Mouse (Mus musculus): ENCODE data around the gene Ppp1r26. TPM values are rescaled to one million over a fixed set of nuclear protein-coding genes. Genes with fewer than 3 reads are reported as not detected.

Ppp1r26 gene
- polyA plus RNA-seq, 1 experiment from 2014 or later, result 6.3 TPM

DNA sequence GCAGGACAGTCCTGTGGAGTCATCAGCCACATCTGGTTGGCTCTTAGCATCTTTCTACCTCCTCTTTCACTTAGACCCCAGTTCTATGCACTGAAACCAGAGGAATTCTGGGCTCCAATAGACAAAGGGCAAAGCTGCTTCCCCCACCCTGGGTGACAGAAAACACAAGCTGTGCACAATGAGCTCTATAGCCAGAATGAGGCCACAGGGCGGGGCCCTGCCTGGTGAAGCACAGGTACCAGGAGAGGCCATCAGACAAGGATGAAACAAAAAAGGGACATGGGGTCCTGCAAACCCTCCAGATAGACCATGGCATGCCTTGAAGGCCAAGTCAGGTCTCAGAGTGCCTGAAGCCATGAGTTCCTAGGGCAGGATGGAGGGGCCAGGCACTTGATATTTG, 30.1 kb upstream of the Ppp1r26 start:
- DNase-seq (ENCODE audit: low spot score), result no peak
- Histone ChIP-seq H3K9me3 (replicated peaks) (no peaks in the 10 kb centered on the region), H3K27ac (no peak overlapping the region), H3K4me1 (peaks cover 36% of the 10 kb centered on the region), H3K36me3 (no peaks in the 10 kb centered on the region), H3K4me3 (no peak overlapping the region), H3K27me3 (ENCODE audit: low read depth, poor library complexity, severe bottlenecking) (no peaks in the 10 kb centered on the region)
- 91% methylated on average over 1 of the region's 1 CpGs for WGBS

DNA sequence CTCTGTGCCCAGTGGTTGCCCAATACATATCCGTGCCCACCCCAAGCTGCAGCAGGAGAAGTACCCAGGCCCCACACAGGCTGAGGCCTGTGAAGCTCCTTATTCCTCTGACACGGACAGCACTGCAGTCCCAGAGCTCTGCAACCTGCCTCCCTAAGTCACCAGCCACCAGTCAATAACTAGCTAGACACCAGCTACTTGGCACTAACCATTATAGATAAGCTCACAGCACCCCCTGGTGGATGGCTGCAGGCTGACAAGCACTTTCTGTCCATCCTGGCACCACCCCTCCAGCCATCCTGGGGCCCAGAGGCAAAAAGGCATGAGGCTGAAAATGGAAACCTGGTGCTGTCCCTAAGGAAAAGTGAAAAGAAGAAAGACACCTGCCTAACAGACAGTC, 28.6 kb upstream of the Ppp1r26 start:
- WGBS, result 40% methylated on average over 2 of the region's 2 CpGs
- Histone ChIP-seq H3K27ac (peak overlapping the region; percentile 10; the same call in 1 of the 2 replicates), H3K4me3 (no peak overlapping the region)

GRCm38 (mm10) chr2:28419898-28420297, 26.7 kb upstream of the Ppp1r26 start:
- no peak overlapping the region for H3K27ac ChIP-seq
- WGBS, result 13% methylated on average over 4 of the region's 4 CpGs
- H3K27me3 ChIP-seq (ENCODE audit: low read depth, poor library complexity, severe bottlenecking), result no peaks in the 10 kb centered on the region
- no peak overlapping the region for H3K4me3 ChIP-seq
- H3K36me3 ChIP-seq, result no peaks in the 10 kb centered on the region
- H3K4me1 ChIP-seq, result peaks cover 32% of the 10 kb centered on the region
- no peaks in the 10 kb centered on the region for H3K9me3 ChIP-seq (replicated peaks)
- DNase-seq (ENCODE audit: low spot score), result peak; percentile 95

More for the DNA sequence above, 28.6 kb upstream of the Ppp1r26 start:
- H3K27me3 ChIP-seq (ENCODE audit: low read depth, poor library complexity, severe bottlenecking), result no peaks in the 10 kb centered on the region
- H3K36me3 ChIP-seq, result no peaks in the 10 kb centered on the region
- no peaks in the 10 kb centered on the region for H3K9me3 ChIP-seq (replicated peaks)
- H3K4me1 ChIP-seq, result peaks cover 36% of the 10 kb centered on the region
- DNase-seq (ENCODE audit: low spot score), result peak; percentile 96

DNA sequence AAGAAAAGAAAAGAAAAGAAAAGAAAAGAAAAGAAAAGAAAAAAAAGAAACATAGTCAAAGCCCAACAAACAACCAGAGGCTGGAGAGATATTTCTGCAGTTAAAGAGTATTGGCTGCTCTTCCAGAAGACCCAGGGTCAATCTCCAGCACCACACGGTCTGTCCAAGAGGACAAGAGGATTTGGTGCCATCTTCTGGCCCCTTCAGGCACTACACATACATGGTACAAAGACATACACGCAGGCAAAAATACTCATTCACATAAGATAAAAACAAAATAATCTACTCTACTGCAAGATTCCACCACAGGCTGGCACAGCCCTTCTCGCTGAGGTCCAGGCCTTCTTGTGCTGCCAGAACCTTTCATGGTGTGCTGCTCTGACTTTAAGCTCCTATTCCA, 23.4 kb upstream of the Ppp1r26 start:
- H3K27ac ChIP-seq, result no peak overlapping the region
- H3K4me3 ChIP-seq, result no peak overlapping the region
- WGBS, result 37% methylated on average over 3 of the region's 3 CpGs
- H3K4me1 ChIP-seq, result peaks cover 18% of the 10 kb centered on the region
- no peaks in the 10 kb centered on the region for H3K36me3 ChIP-seq
- H3K27me3 ChIP-seq (ENCODE audit: low read depth, poor library complexity, severe bottlenecking), result no peaks in the 10 kb centered on the region
- no peaks in the 10 kb centered on the region for H3K9me3 ChIP-seq (replicated peaks)
- peak; percentile 61 for DNase-seq (ENCODE audit: low spot score)

DNA sequence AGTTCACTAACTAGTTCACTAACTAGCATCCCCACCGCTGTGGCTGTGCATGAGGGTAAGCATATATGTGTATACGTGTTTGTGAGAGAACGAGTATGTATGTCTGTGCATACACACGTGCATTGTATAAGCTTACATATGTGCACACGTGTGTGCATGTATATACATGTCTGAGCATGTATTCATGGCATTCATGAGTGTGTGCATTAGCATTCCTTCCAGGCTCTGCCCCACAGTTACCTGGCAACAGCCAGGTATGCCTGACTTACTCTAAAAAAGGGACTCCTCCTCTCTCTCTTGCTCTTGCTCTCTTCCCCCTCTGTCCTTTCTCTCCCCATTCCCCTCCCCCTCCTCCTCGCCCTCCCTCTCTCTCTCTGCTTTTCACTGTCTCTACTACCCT, 19.4 kb upstream of the Ppp1r26 start:
- no peak overlapping the region for H3K27ac ChIP-seq
- no peaks in the 10 kb centered on the region for H3K27me3 ChIP-seq (ENCODE audit: low read depth, poor library complexity, severe bottlenecking)
- no peaks in the 10 kb centered on the region for H3K9me3 ChIP-seq (replicated peaks)
- H3K4me1 ChIP-seq, result peaks cover 11% of the 10 kb centered on the region
- WGBS, result 82% methylated on average over 6 of the region's 6 CpGs
- H3K36me3 ChIP-seq, result no peaks in the 10 kb centered on the region
- no peak for DNase-seq (ENCODE audit: low spot score)
- no peak overlapping the region for H3K4me3 ChIP-seq

- Histone ChIP-seq H3K36me3 (no peaks in the 10 kb centered on the region), H3K4me3 (no peak overlapping the region), H3K4me1 (no peaks in the 10 kb centered on the region), H3K9me3 (replicated peaks) (no peaks in the 10 kb centered on the region), H3K27me3 (ENCODE audit: low read depth, poor library complexity, severe bottlenecking) (no peaks in the 10 kb centered on the region), H3K27ac (no peak overlapping the region)
- 43% methylated on average over 6 of the region's 6 CpGs for WGBS
- DNase-seq (ENCODE audit: low spot score), result no peak
Observed at GRCm38 (mm10) chr2:28430846-28431245, 15.8 kb upstream of the Ppp1r26 start.

GRCm38 (mm10) chr2:28432811-28433210, 13.8 kb upstream of the Ppp1r26 start:
- no peak for DNase-seq (ENCODE audit: low spot score)
- no peak overlapping the region for H3K27ac ChIP-seq
- H3K9me3 ChIP-seq (replicated peaks), result no peaks in the 10 kb centered on the region
- no peaks in the 10 kb centered on the region for H3K27me3 ChIP-seq (ENCODE audit: low read depth, poor library complexity, severe bottlenecking)
- H3K36me3 ChIP-seq, result no peaks in the 10 kb centered on the region
- no peaks in the 10 kb centered on the region for H3K4me1 ChIP-seq
- H3K4me3 ChIP-seq, result no peak overlapping the region
- 69% methylated on average over 1 of the region's 1 CpGs for WGBS

DNA sequence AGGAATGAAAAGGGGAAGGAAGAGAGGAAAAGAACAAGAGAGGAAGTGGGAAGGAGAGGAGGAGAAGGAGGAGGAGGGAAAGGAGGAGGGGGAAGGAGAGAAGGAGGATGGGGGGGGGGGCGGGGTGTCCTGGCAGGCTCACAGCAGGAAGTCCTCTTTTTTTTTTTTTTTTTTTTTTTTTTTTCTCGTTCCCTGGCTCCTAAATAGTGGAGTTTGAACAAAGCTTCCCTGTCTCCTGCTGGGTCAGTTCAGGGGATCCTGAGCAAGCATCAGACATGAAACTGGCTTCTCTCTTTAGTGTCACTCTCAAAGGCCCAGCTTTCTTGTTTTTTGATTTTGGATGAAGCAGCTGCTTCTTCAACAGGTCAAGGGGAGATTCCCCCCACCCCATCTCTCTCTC, 13.1 kb upstream of the Ppp1r26 start:
- no peaks in the 10 kb centered on the region for H3K27me3 ChIP-seq (ENCODE audit: low read depth, poor library complexity, severe bottlenecking)
- H3K27ac ChIP-seq, result no peak overlapping the region
- no peak overlapping the region for H3K4me3 ChIP-seq
- WGBS, result 33% methylated on average over 1 of the region's 2 CpGs
- H3K36me3 ChIP-seq, result no peaks in the 10 kb centered on the region
- no peak for DNase-seq (ENCODE audit: low spot score)
- no peaks in the 10 kb centered on the region for H3K4me1 ChIP-seq
- no peaks in the 10 kb centered on the region for H3K9me3 ChIP-seq (replicated peaks)

DNA sequence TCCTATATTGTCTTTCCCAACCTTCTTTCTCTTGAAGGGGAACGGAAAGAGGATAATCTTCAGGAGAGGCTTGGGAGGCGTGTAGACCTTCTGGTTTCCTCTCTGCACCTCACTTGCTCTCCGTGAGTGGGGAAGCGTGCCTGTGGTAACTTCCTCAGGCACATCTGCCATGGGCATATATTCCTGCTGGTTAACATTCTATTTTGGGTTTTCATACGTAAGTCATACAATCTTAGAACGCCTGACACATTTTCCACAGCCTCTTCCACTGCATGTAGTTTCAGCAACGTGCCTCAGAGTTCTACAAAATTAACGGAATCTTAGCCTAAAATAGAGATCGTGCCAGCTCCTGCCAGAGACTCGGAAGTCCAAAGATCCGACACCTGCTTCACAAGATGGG, 11.2 kb upstream of the Ppp1r26 start:
- DNase-seq (ENCODE audit: low spot score), result no peak
- Histone ChIP-seq H3K4me3 (no peak overlapping the region), H3K4me1 (no peaks in the 10 kb centered on the region), H3K9me3 (replicated peaks) (no peaks in the 10 kb centered on the region), H3K27me3 (ENCODE audit: low read depth, poor library complexity, severe bottlenecking) (no peaks in the 10 kb centered on the region), H3K36me3 (no peaks in the 10 kb centered on the region), H3K27ac (no peak overlapping the region)
- 89% methylated on average over 11 of the region's 11 CpGs for WGBS

GRCm38 (mm10) chr2:28440842-28441241, 5.8 kb upstream of the Ppp1r26 start:
- Histone ChIP-seq H3K27me3 (ENCODE audit: low read depth, poor library complexity, severe bottlenecking) (peaks cover 9% of the 10 kb centered on the region), H3K27ac (no peak overlapping the region), H3K36me3 (no peaks in the 10 kb centered on the region), H3K9me3 (replicated peaks) (no peaks in the 10 kb centered on the region), H3K4me3 (no peak overlapping the region), H3K4me1 (no peaks in the 10 kb centered on the region)
- no peak for DNase-seq (ENCODE audit: low spot score)
- WGBS, result 78% methylated on average over 6 of the region's 6 CpGs

DNA sequence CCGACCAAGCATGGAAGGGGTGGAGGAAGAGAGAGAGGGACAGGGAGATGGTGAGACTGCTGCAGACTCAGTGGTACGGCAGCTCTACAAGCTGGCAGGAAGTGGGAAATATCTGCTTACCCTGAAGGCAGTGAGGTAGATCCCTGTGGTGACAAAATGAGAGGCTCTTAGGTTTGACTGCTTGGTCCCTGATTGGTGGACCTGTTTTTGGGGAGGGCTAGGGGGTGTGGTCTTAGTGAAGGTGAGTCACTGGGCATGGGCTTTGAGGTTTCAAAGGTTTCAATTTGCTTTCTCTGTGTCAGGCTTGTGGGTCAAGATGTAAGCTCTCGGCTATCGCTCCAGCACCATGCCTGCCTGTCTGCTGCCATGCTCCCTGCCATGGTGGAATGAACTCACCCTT, 1.5 kb upstream of the Ppp1r26 start:
- 82% methylated on average over 4 of the region's 4 CpGs for WGBS
- H3K36me3 ChIP-seq, result peaks cover 11% of the 10 kb centered on the region
- H3K4me1 ChIP-seq, result peaks cover 24% of the 10 kb centered on the region
- H3K4me3 ChIP-seq, result no peak overlapping the region
- H3K9me3 ChIP-seq (replicated peaks), result no peaks in the 10 kb centered on the region
- H3K27me3 ChIP-seq (ENCODE audit: low read depth, poor library complexity, severe bottlenecking), result peaks cover 29% of the 10 kb centered on the region
- DNase-seq (ENCODE audit: low spot score), result no peak
- no peak overlapping the region for H3K27ac ChIP-seq

GRCm38 (mm10) chr2:28446181-28446514, 452 bp upstream of the Ppp1r26 start:
- peaks cover 21% of the 10 kb centered on the region for H3K36me3 ChIP-seq
- WGBS, result 10% methylated on average over 5 of the region's 5 CpGs
- peaks cover 29% of the 10 kb centered on the region for H3K27me3 ChIP-seq (ENCODE audit: low read depth, poor library complexity, severe bottlenecking)
- H3K4me3 ChIP-seq, result peak overlapping the region; percentile 87
- no peak for DNase-seq (ENCODE audit: low spot score)
- H3K27ac ChIP-seq, result peak overlapping the region; percentile 90
- H3K9me3 ChIP-seq (replicated peaks), result no peaks in the 10 kb centered on the region
- H3K4me1 ChIP-seq, result peaks cover 24% of the 10 kb centered on the region

DNA sequence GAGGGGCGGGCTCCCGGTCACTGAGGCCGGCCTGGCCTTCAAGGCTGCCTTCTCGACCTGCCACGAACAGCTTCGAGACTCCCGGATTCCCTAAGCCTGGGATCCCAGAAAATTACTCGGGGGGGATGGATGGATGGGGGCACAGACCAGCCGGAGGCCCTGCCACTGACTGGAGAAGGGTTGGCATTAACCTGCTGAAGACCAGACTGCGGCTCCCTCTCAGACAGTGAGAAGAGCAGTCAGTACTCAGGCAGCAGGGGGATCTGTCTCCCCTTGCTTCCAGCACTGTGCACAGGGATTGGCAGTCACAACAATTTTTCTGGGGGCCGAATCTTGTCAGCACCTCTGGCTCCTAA, 693 bp downstream of the Ppp1r26 start:
- H3K27ac ChIP-seq, result peak overlapping the region; percentile 90
- no peak for DNase-seq (ENCODE audit: low spot score)
- peaks cover 24% of the 10 kb centered on the region for H3K4me1 ChIP-seq
- peaks cover 33% of the 10 kb centered on the region for H3K36me3 ChIP-seq
- H3K9me3 ChIP-seq (replicated peaks), result no peaks in the 10 kb centered on the region
- 13% methylated on average over 11 of the region's 11 CpGs for WGBS
- H3K4me3 ChIP-seq, result peak overlapping the region; percentile 87
- peaks cover 29% of the 10 kb centered on the region for H3K27me3 ChIP-seq (ENCODE audit: low read depth, poor library complexity, severe bottlenecking)

- no peak for DNase-seq (ENCODE audit: low spot score)
- no peak overlapping the region for H3K27ac ChIP-seq
- peaks cover 16% of the 10 kb centered on the region for H3K4me1 ChIP-seq
- H3K27me3 ChIP-seq (ENCODE audit: low read depth, poor library complexity, severe bottlenecking), result peaks cover 16% of the 10 kb centered on the region
- H3K4me3 ChIP-seq, result no peak overlapping the region
- peaks cover 48% of the 10 kb centered on the region for H3K36me3 ChIP-seq
- no peaks in the 10 kb centered on the region for H3K9me3 ChIP-seq (replicated peaks)
- WGBS, result 91% methylated on average over 11 of the region's 11 CpGs
Observed at GRCm38 (mm10) chr2:28451663-28452062, 5.1 kb downstream of the Ppp1r26 start.

All from limb, embryonic 10.5 days (tissue).